Mouse (Mus musculus): ENCODE measurements at regions not wholly inside any gene's neighbourhood (a gene's known extent, or its start where the extent isn't known, plus 50 kb on each side); places are given as distances from the start of the nearest gene placed in this dataset.

DNA sequence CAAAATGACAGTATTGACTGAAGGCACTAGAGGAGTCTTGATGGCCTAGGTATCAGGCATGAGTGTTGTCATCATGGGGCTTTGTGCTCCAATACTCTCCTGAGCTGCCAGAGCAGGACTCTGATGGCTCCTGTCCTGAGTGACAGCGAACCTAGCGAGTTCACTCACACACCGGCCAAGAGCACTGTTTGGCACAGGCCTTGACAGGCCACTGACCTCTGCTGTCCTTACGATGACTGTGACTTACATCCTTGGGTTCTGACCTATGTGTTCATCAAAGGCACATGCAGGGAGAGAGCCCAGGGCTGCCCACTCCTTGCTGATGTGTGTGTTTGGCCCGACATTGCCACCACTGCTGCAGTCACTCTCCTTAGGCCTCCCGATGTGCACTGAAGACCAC is 163.3 kb downstream of the Gadd45g start:
- Histone ChIP-seq H3K4me2 (ENCODE audit: low read depth, low read length) (no peak overlapping the region), H3K9me3 (replicated peaks; ENCODE audit: control insufficient read depth, low read length) (no peaks in the 10 kb centered on the region), H3K36me3 (ENCODE audit: control insufficient read depth, insufficient read depth) (no peaks in the 10 kb centered on the region), H3K27ac (ENCODE audit: low read length) (no peak overlapping the region), H3K27me3 (ENCODE audit: control insufficient read depth, insufficient read depth, low read depth, low read length) (no peaks in the 10 kb centered on the region), H3K4me3 (ENCODE audit: low read depth, low read length) (no peak overlapping the region), H3K9ac (ENCODE audit: low read depth, low read length) (no peak overlapping the region), H3K4me1 (ENCODE audit: control insufficient read depth, low read depth, low read length) (no peaks in the 10 kb centered on the region)
- WGBS (ENCODE audit: insufficient replicate concordance) = 75% methylated on average over 6 of the region's 6 CpGs
- no peak for ATAC-seq (ENCODE audit: low read depth)

DNA sequence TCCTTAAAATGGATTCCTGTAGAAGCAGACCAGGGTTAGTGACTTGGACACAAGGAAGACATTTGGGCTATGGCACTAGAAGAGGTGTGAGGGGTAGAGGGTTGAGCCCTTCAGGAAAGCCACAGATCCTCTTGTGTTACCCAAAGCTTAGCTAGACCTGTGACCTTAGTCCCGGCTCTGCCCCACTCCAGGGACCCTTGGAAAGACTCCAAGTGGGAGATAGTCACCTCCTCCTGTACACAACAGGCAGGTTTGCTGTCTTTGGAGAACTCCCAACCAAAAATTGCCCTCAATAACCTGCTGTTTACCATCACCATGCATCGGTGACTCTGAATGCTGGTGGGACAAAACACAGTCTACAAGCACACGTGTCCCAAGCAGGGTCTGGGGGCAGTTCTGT is 164.5 kb downstream of the Gadd45g start:
- no peak overlapping the region for H3K9ac ChIP-seq (ENCODE audit: low read depth, low read length)
- H3K36me3 ChIP-seq (ENCODE audit: control insufficient read depth, insufficient read depth) = no peaks in the 10 kb centered on the region
- no peak overlapping the region for H3K4me3 ChIP-seq (ENCODE audit: low read depth, low read length)
- 63% methylated on average over 3 of the region's 3 CpGs for WGBS (ENCODE audit: insufficient replicate concordance)
- H3K27ac ChIP-seq (ENCODE audit: low read length) = no peak overlapping the region
- no peaks in the 10 kb centered on the region for H3K4me1 ChIP-seq (ENCODE audit: control insufficient read depth, low read depth, low read length)
- no peaks in the 10 kb centered on the region for H3K27me3 ChIP-seq (ENCODE audit: control insufficient read depth, insufficient read depth, low read depth, low read length)
- H3K4me2 ChIP-seq (ENCODE audit: low read depth, low read length) = no peak overlapping the region
- no peak for ATAC-seq (ENCODE audit: low read depth)
- no peaks in the 10 kb centered on the region for H3K9me3 ChIP-seq (replicated peaks; ENCODE audit: control insufficient read depth, low read length)

DNA sequence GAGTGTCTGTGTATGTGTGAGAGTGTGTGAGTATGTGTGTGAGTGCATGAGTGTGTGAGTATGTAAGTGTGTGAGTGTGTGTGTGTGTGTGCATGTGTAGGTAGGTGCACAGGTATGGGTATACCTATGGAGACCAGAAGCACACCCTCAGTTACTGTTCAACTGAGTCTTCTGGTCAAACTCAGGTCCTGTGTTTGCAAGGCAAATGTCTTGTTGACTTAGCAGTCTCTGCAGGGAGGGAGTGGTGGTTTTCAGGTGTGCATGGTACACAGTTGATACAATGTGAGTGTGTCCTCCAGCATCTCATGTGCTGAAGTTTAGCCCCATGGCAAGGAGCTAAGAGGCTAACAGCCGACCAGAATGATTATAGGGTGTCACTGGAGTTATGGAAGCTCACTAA is 166.7 kb downstream of the Gadd45g start:
- H3K36me3 ChIP-seq (ENCODE audit: control insufficient read depth, insufficient read depth) = no peaks in the 10 kb centered on the region
- H3K4me2 ChIP-seq (ENCODE audit: low read depth, low read length) = no peak overlapping the region
- H3K9me3 ChIP-seq (replicated peaks; ENCODE audit: control insufficient read depth, low read length) = no peaks in the 10 kb centered on the region
- no peak overlapping the region for H3K27ac ChIP-seq (ENCODE audit: low read length)
- peak; percentile 64; the same call in 1 of the 2 replicates for ATAC-seq (ENCODE audit: low read depth)
- no peak overlapping the region for H3K4me3 ChIP-seq (ENCODE audit: low read depth, low read length)
- no peaks in the 10 kb centered on the region for H3K27me3 ChIP-seq (ENCODE audit: control insufficient read depth, insufficient read depth, low read depth, low read length)
- H3K9ac ChIP-seq (ENCODE audit: low read depth, low read length) = no peak overlapping the region
- WGBS (ENCODE audit: insufficient replicate concordance) = 50% methylated on average over 1 of the region's 1 CpGs
- no peaks in the 10 kb centered on the region for H3K4me1 ChIP-seq (ENCODE audit: control insufficient read depth, low read depth, low read length)

DNA sequence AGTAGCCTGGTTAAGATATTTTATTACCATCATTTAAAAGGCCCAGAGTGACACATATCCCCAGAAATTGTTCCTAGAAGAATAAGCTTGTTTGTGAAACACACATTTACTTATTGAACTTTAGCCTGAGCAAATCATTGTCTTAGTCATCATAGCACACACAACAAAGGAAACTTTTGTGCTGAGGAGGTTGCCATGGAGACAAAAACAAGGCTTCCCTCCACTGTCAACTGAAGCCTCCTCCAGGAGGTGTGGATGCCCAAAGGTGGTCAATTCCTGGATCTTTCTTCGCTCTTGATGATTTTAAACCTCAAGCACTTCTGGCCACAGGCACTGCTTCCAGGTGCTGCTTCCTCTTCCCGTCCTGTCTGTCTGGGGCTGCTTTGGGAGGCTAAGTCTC is 167.3 kb downstream of the Gadd45g start:
- no peak for ATAC-seq (ENCODE audit: low read depth)
- H3K9ac ChIP-seq (ENCODE audit: low read depth, low read length) = no peak overlapping the region
- H3K9me3 ChIP-seq (replicated peaks; ENCODE audit: control insufficient read depth, low read length) = no peaks in the 10 kb centered on the region
- 55% methylated on average over 2 of the region's 2 CpGs for whole genome bisulfite sequencing (ENCODE audit: insufficient replicate concordance)
- H3K27ac ChIP-seq (ENCODE audit: low read length) = no peak overlapping the region
- H3K36me3 ChIP-seq (ENCODE audit: control insufficient read depth, insufficient read depth) = no peaks in the 10 kb centered on the region
- H3K27me3 ChIP-seq (ENCODE audit: control insufficient read depth, insufficient read depth, low read depth, low read length) = no peaks in the 10 kb centered on the region
- H3K4me3 ChIP-seq (ENCODE audit: low read depth, low read length) = no peak overlapping the region
- no peak overlapping the region for H3K4me2 ChIP-seq (ENCODE audit: low read depth, low read length)
- H3K4me1 ChIP-seq (ENCODE audit: control insufficient read depth, low read depth, low read length) = no peaks in the 10 kb centered on the region

DNA sequence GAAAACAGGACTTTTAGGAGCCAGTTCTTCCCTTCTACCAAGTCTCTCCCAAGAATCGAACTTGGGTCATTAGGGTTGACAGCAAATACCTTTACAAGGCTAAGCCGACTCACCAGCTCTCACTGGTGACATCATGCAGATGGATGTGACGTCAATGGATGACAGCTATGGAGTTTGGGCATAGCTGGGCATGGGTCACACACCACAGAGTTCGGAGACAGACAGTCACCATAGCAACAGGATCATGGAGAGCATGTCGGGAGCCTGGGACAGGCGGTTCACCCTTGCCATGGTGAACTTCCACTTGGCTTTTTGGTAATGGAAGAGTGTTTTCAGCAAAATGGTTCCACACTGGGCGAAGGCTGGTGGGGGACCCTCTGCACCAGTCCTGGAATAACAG is 168.1 kb downstream of the Gadd45g start:
- H3K9ac ChIP-seq (ENCODE audit: low read depth, low read length) = no peak overlapping the region
- no peak for ATAC-seq (ENCODE audit: low read depth)
- 69% methylated on average over 7 of the region's 7 CpGs for WGBS (ENCODE audit: insufficient replicate concordance)
- no peak overlapping the region for H3K4me2 ChIP-seq (ENCODE audit: low read depth, low read length)
- H3K4me3 ChIP-seq (ENCODE audit: low read depth, low read length) = no peak overlapping the region
- no peaks in the 10 kb centered on the region for H3K4me1 ChIP-seq (ENCODE audit: control insufficient read depth, low read depth, low read length)
- H3K9me3 ChIP-seq (replicated peaks; ENCODE audit: control insufficient read depth, low read length) = no peaks in the 10 kb centered on the region
- no peaks in the 10 kb centered on the region for H3K27me3 ChIP-seq (ENCODE audit: control insufficient read depth, insufficient read depth, low read depth, low read length)
- no peaks in the 10 kb centered on the region for H3K36me3 ChIP-seq (ENCODE audit: control insufficient read depth, insufficient read depth)
- no peak overlapping the region for H3K27ac ChIP-seq (ENCODE audit: low read length)

DNA sequence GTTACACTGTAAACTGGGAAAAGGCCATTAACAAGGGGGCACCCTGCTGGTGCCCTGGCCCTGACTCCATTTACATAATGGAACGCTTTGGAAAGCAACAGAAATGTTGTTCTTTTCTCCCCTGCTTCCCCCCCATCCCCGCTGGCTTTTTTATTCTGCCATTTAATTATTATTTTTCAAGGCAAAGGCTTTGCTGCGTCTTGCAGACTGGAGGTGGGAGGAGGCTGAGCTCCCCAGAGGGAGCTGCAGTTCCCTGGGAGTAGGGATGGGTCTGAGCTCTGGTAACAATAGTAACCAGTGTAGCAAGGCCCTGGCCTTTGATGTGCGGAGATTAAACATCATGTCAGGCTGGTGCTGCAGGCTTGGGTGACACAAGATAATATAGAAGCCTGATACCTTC is 168.6 kb downstream of the Gadd45g start:
- H3K4me3 ChIP-seq (ENCODE audit: low read depth, low read length) = no peak overlapping the region
- H3K9ac ChIP-seq (ENCODE audit: low read depth, low read length) = no peak overlapping the region
- no peak overlapping the region for H3K4me2 ChIP-seq (ENCODE audit: low read depth, low read length)
- no peaks in the 10 kb centered on the region for H3K27me3 ChIP-seq (ENCODE audit: control insufficient read depth, insufficient read depth, low read depth, low read length)
- H3K4me1 ChIP-seq (ENCODE audit: control insufficient read depth, low read depth, low read length) = no peaks in the 10 kb centered on the region
- WGBS (ENCODE audit: insufficient replicate concordance) = 64% methylated on average over 4 of the region's 4 CpGs
- no peaks in the 10 kb centered on the region for H3K36me3 ChIP-seq (ENCODE audit: control insufficient read depth, insufficient read depth)
- H3K9me3 ChIP-seq (replicated peaks; ENCODE audit: control insufficient read depth, low read length) = no peaks in the 10 kb centered on the region
- ATAC-seq (ENCODE audit: low read depth) = no peak
- H3K27ac ChIP-seq (ENCODE audit: low read length) = no peak overlapping the region

DNA sequence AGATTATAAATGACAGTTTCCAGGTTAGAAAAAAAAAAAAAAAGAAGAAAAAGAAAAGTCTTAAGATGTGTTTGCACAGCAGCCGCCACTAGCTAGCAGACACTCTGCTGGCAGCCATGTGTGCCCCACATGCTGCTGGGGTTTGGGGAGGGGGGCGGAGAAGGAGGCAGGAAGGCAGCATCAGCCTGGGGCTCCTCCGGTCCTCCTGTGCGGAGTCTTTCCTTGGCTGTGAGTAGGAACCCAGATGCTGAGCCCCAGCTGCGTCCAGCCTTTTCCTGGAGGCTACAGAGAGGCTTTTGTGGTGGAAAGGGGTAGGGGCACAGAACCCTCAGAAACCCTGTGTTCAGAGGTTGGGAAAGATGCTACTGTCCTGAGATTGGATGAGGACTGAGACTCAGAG is 169.0 kb downstream of the Gadd45g start:
- no peaks in the 10 kb centered on the region for H3K4me1 ChIP-seq (ENCODE audit: control insufficient read depth, low read depth, low read length)
- no peaks in the 10 kb centered on the region for H3K9me3 ChIP-seq (replicated peaks; ENCODE audit: control insufficient read depth, low read length)
- no peak overlapping the region for H3K9ac ChIP-seq (ENCODE audit: low read depth, low read length)
- no peak overlapping the region for H3K4me3 ChIP-seq (ENCODE audit: low read depth, low read length)
- no peaks in the 10 kb centered on the region for H3K27me3 ChIP-seq (ENCODE audit: control insufficient read depth, insufficient read depth, low read depth, low read length)
- WGBS (ENCODE audit: insufficient replicate concordance) = 65% methylated on average over 5 of the region's 5 CpGs
- ATAC-seq (ENCODE audit: low read depth) = no peak
- H3K27ac ChIP-seq (ENCODE audit: low read length) = no peak overlapping the region
- H3K36me3 ChIP-seq (ENCODE audit: control insufficient read depth, insufficient read depth) = no peaks in the 10 kb centered on the region
- no peak overlapping the region for H3K4me2 ChIP-seq (ENCODE audit: low read depth, low read length)

DNA sequence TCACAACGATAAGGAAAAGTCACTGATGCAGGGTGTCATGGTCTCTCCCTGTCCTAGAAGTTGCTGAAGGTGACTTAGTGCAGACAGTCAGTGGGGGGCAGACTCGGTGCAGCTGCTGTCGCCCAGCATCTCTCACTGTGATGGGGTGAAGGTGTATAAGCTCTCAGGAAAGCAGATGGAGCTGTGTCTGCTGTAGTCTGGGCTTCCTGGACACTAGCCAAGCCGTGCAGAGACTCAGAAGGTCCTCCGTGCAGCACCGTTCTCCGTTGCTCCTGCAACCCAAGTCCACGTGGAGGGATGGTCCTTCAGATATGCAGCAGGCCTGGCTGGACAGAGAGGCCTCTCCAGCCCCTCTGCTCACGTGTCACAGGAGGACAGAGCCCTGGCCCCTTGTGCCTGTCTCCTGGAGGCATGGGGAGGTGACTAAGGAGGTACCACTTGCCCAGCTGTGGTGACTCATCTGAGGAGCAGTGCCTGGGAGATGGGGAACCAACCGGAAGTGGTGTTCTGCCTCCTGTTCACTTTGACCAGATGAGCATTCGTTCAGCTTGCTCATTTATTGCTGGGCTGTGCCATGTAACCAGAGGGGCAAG is 171.2 kb downstream of the Gadd45g start:
- Histone ChIP-seq H3K9ac (ENCODE audit: low read depth, low read length) (no peak overlapping the region), H3K4me3 (ENCODE audit: low read depth, low read length) (no peak overlapping the region), H3K4me2 (ENCODE audit: low read depth, low read length) (no peak overlapping the region), H3K9me3 (replicated peaks; ENCODE audit: control insufficient read depth, low read length) (no peaks in the 10 kb centered on the region), H3K36me3 (ENCODE audit: control insufficient read depth, insufficient read depth) (no peaks in the 10 kb centered on the region), H3K27ac (ENCODE audit: low read length) (no peak overlapping the region), H3K4me1 (ENCODE audit: control insufficient read depth, low read depth, low read length) (no peaks in the 10 kb centered on the region), H3K27me3 (ENCODE audit: control insufficient read depth, insufficient read depth, low read depth, low read length) (no peaks in the 10 kb centered on the region)
- ATAC-seq (ENCODE audit: low read depth) = no peak
- 47% methylated on average over 11 of the region's 11 CpGs for WGBS (ENCODE audit: insufficient replicate concordance)

DNA sequence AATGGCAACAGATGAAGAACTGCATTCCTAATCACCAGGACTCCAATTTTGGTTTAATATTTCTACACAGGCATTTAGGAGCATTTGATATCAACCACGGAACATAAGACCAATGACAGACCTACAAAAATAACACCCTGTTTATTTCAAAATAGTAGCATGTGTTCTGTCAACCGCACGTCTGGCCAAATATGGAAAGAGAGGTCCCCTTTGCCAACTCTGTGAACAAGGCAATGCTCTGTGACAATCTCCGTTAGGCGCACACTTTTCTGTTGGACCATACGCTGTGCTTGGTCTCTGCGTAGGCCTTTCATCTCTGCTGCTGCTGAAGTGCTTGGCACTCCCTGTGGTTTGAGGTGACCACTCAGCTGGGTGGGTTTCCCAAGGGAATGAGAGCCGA is 173.2 kb downstream of the Gadd45g start:
- Histone ChIP-seq H3K9me3 (replicated peaks; ENCODE audit: control insufficient read depth, low read length) (no peaks in the 10 kb centered on the region), H3K27ac (ENCODE audit: low read length) (no peak overlapping the region), H3K4me1 (ENCODE audit: control insufficient read depth, low read depth, low read length) (peaks cover 4% of the 10 kb centered on the region), H3K4me3 (ENCODE audit: low read depth, low read length) (no peak overlapping the region), H3K4me2 (ENCODE audit: low read depth, low read length) (no peak overlapping the region), H3K36me3 (ENCODE audit: control insufficient read depth, insufficient read depth) (no peaks in the 10 kb centered on the region), H3K27me3 (ENCODE audit: control insufficient read depth, insufficient read depth, low read depth, low read length) (no peaks in the 10 kb centered on the region), H3K9ac (ENCODE audit: low read depth, low read length) (no peak overlapping the region)
- 71% methylated on average over 8 of the region's 8 CpGs for WGBS (ENCODE audit: insufficient replicate concordance)
- no peak for ATAC-seq (ENCODE audit: low read depth)
